Mouse (Mus musculus): ENCODE results near the gene Nfatc4. TPM values are rescaled to one million over a fixed set of nuclear protein-coding genes. Genes with fewer than 3 reads are reported as not detected.

Nfatc4 gene
- polyA plus RNA-seq, 1 experiment from 2014 or later = 11.0 TPM

GRCm38 (mm10) chr14:55840853-55841366 is 18.0 kb downstream of the Nfatc4 start:
- Histone ChIP-seq H3K4me1 (ENCODE audit: control insufficient read depth in 2 of 2, insufficient read depth in 2 of 2, low read length in 2 of 2) (no peaks in the 10 kb centered on the region; a peak in 1 of 4 replicates), H3K27me3 (ENCODE audit: control insufficient read depth, insufficient read depth, low read length) (no peaks in the 10 kb centered on the region), H3K4me3 (ENCODE audit: control insufficient read depth in 1 of 2, insufficient read depth in 1 of 2, low read depth in 1 of 2, low read length in 2 of 2) (no peak overlapping the region), H3K4me2 (ENCODE audit: low read length) (no peak overlapping the region), H3K36me3 (ENCODE audit: control insufficient read depth, insufficient read depth, low read length) (no peaks in the 10 kb centered on the region), H3K9ac (ENCODE audit: low read length) (no peak overlapping the region), H3K27ac (replicated peaks in 1 of 2; ENCODE audit: control insufficient read depth in 1 of 2, insufficient read depth in 1 of 2, low read depth in 2 of 2, low read length in 2 of 2) (no peak overlapping the region), H3K9me3 (ENCODE audit: control insufficient read depth, low read length) (no peaks in the 10 kb centered on the region)
- 63% methylated on average over 4 of the region's 4 CpGs for WGBS
- no peak for ATAC-seq (ENCODE audit: insufficient number of reproducible peaks, insufficient read depth, low FRiP score, low read depth)

- Histone ChIP-seq H3K4me3 (ENCODE audit: control insufficient read depth in 1 of 2, insufficient read depth in 1 of 2, low read depth in 1 of 2, low read length in 2 of 2) (no peak overlapping the region), H3K4me2 (ENCODE audit: low read length) (no peak overlapping the region)
- 84% methylated on average over 4 of the region's 4 CpGs for WGBS
Observed at GRCm38 (mm10) chr14:55842794-55843193, 19.9 kb downstream of the Nfatc4 start.

GRCm38 (mm10) chr14:55845506-55846294 is 22.8 kb downstream of the Nfatc4 start:
- Histone ChIP-seq H3K36me3 (ENCODE audit: control insufficient read depth, insufficient read depth, low read length) (no peaks in the 10 kb centered on the region), H3K4me3 (ENCODE audit: control insufficient read depth in 1 of 2, insufficient read depth in 1 of 2, low read depth in 1 of 2, low read length in 2 of 2) (no peak overlapping the region), H3K4me2 (ENCODE audit: low read length) (no peak overlapping the region), H3K27me3 (ENCODE audit: control insufficient read depth, insufficient read depth, low read length) (no peaks in the 10 kb centered on the region), H3K4me1 (ENCODE audit: control insufficient read depth in 2 of 2, insufficient read depth in 2 of 2, low read length in 2 of 2) (no peaks in the 10 kb centered on the region; a peak in 1 of 4 replicates), H3K9ac (ENCODE audit: low read length) (no peak overlapping the region), H3K27ac (replicated peaks in 1 of 2; ENCODE audit: control insufficient read depth in 1 of 2, insufficient read depth in 1 of 2, low read depth in 2 of 2, low read length in 2 of 2) (no peak overlapping the region), H3K9me3 (ENCODE audit: control insufficient read depth, low read length) (no peaks in the 10 kb centered on the region)
- ATAC-seq (ENCODE audit: insufficient number of reproducible peaks, insufficient read depth, low FRiP score, low read depth) = no peak
- WGBS = 55% methylated on average over 9 of the region's 9 CpGs

More at GRCm38 (mm10) chr14:55842794-55843193, 19.9 kb downstream of the Nfatc4 start:
- Histone ChIP-seq H3K36me3 (ENCODE audit: control insufficient read depth, insufficient read depth, low read length) (no peaks in the 10 kb centered on the region), H3K4me1 (ENCODE audit: control insufficient read depth in 2 of 2, insufficient read depth in 2 of 2, low read length in 2 of 2) (no peaks in the 10 kb centered on the region; a peak in 1 of 4 replicates), H3K27ac (replicated peaks in 1 of 2; ENCODE audit: control insufficient read depth in 1 of 2, insufficient read depth in 1 of 2, low read depth in 2 of 2, low read length in 2 of 2) (no peak overlapping the region), H3K27me3 (ENCODE audit: control insufficient read depth, insufficient read depth, low read length) (no peaks in the 10 kb centered on the region), H3K9ac (ENCODE audit: low read length) (no peak overlapping the region), H3K9me3 (ENCODE audit: control insufficient read depth, low read length) (no peaks in the 10 kb centered on the region)
- no peak for ATAC-seq (ENCODE audit: insufficient number of reproducible peaks, insufficient read depth, low FRiP score, low read depth)

GRCm38 (mm10) chr14:55850885-55851284 is 27.9 kb downstream of the Nfatc4 start:
- H3K27me3 ChIP-seq (ENCODE audit: control insufficient read depth, insufficient read depth, low read length) = no peaks in the 10 kb centered on the region
- no peaks in the 10 kb centered on the region for H3K36me3 ChIP-seq (ENCODE audit: control insufficient read depth, insufficient read depth, low read length)
- H3K9me3 ChIP-seq (ENCODE audit: control insufficient read depth, low read length) = no peaks in the 10 kb centered on the region
- no peak overlapping the region for H3K9ac ChIP-seq (ENCODE audit: low read length)
- no peak overlapping the region for H3K4me3 ChIP-seq (ENCODE audit: control insufficient read depth in 1 of 2, insufficient read depth in 1 of 2, low read depth in 1 of 2, low read length in 2 of 2)
- ATAC-seq (ENCODE audit: insufficient number of reproducible peaks, insufficient read depth, low FRiP score, low read depth) = no peak
- H3K4me2 ChIP-seq (ENCODE audit: low read length) = no peak overlapping the region
- WGBS = 45% methylated on average over 6 of the region's 6 CpGs
- H3K27ac ChIP-seq (replicated peaks in 1 of 2; ENCODE audit: control insufficient read depth in 1 of 2, insufficient read depth in 1 of 2, low read depth in 2 of 2, low read length in 2 of 2) = no peak overlapping the region
- H3K4me1 ChIP-seq (ENCODE audit: control insufficient read depth in 2 of 2, insufficient read depth in 2 of 2, low read length in 2 of 2) = peaks cover 19 to 24% of the 10 kb centered on the region in 2 experiments

- H3K4me2 ChIP-seq (ENCODE audit: low read length) = peak overlapping the region; percentile 88
- H3K27ac ChIP-seq (replicated peaks in 1 of 2; ENCODE audit: control insufficient read depth in 1 of 2, insufficient read depth in 1 of 2, low read depth in 2 of 2, low read length in 2 of 2) = peak overlapping the region; percentile 93 to 95
- H3K4me3 ChIP-seq (ENCODE audit: control insufficient read depth in 1 of 2, insufficient read depth in 1 of 2, low read depth in 1 of 2, low read length in 2 of 2) = peak overlapping the region; percentile 70 to 88; a peak in 3 of 4 replicates
- H3K36me3 ChIP-seq (ENCODE audit: control insufficient read depth, insufficient read depth, low read length) = peaks cover 4% of the 10 kb centered on the region; the same call in 1 of the 2 replicates
- peaks cover 29 to 44% of the 10 kb centered on the region in 2 experiments for H3K4me1 ChIP-seq (ENCODE audit: control insufficient read depth in 2 of 2, insufficient read depth in 2 of 2, low read length in 2 of 2)
- ATAC-seq (ENCODE audit: insufficient number of reproducible peaks, insufficient read depth, low FRiP score, low read depth) = peak; percentile 62
- 9% methylated on average over 11 of the region's 11 CpGs for WGBS
- H3K9me3 ChIP-seq (ENCODE audit: control insufficient read depth, low read length) = no peaks in the 10 kb centered on the region
- H3K9ac ChIP-seq (ENCODE audit: low read length) = peak overlapping the region; percentile 88
- no peaks in the 10 kb centered on the region for H3K27me3 ChIP-seq (ENCODE audit: control insufficient read depth, insufficient read depth, low read length)
Observed at GRCm38 (mm10) chr14:55852646-55853551, 30.0 kb downstream of the Nfatc4 start.

GRCm38 (mm10) chr14:55853621-55854285 is 30.8 kb downstream of the Nfatc4 start, which contains the start of gene Nynrin:
Gene Nynrin, plus strand, starts transcription at chr14:55854010.
- H3K9me3 ChIP-seq (ENCODE audit: control insufficient read depth, low read length) = no peaks in the 10 kb centered on the region
- peaks cover 29 to 49% of the 10 kb centered on the region in 2 experiments for H3K4me1 ChIP-seq (ENCODE audit: control insufficient read depth in 2 of 2, insufficient read depth in 2 of 2, low read length in 2 of 2)
- H3K27ac ChIP-seq (replicated peaks in 1 of 2; ENCODE audit: control insufficient read depth in 1 of 2, insufficient read depth in 1 of 2, low read depth in 2 of 2, low read length in 2 of 2) = peak within 1 kb of the TSS; percentile 93 to 95
- H3K27me3 ChIP-seq (ENCODE audit: control insufficient read depth, insufficient read depth, low read length) = no peaks in the 10 kb centered on the region
- peak within 1 kb of the TSS; percentile 88 for H3K9ac ChIP-seq (ENCODE audit: low read length)
- peak within 1 kb of the TSS; percentile 88 for H3K4me2 ChIP-seq (ENCODE audit: low read length)
- H3K36me3 ChIP-seq (ENCODE audit: control insufficient read depth, insufficient read depth, low read length) = peaks cover 6% of the 10 kb centered on the region
- H3K4me3 ChIP-seq (ENCODE audit: control insufficient read depth in 1 of 2, insufficient read depth in 1 of 2, low read depth in 1 of 2, low read length in 2 of 2) = peak within 1 kb of the TSS; percentile 70 to 88
- ATAC-seq (ENCODE audit: insufficient number of reproducible peaks, insufficient read depth, low FRiP score, low read depth) = peak; percentile 88
- WGBS = 1% methylated on average over 30 of the region's 33 CpGs

Data from heart, embryonic 14.5 days (tissue).